11 mouse cellular contexts compared by ENCODE assay signal in the genomic region with DNA sequence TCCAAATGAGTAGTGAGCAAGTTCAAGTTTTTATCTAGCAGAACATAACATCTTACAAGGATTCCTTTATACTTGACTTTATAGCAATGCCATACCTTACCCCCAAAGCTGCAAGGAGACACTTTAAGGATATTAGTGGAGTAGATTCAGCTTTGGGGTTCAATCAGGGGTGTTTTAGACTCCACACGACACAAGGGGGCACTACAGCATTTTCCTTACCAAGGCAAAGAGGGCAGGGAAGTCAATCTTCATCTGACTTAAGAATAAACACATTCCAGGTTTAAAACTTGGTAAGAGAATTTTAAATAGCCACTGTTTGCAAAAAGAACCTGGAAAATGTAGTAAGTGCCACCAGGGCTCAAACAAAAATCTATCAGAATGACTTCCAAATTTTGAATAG. TPM values are rescaled to one million over a fixed set of nuclear protein-coding genes. Genes with fewer than 3 reads are reported as not detected.
DNase-seq lines count a peak whose midpoint lies in the region; ATAC-seq lines count a peak whose summit lies in the region.
"Had no signal": no experiment of that assay in that cellular context is flagged by ENCODE, and none has a peak within 500 bp of the region (broad histone marks: within the 10 kb centered on the region; RNA-seq: fewer than 3 reads in every experiment).

No protein-coding gene starts in this region.

- peak; percentile 3 to 7 for DNase-seq in heart, postnatal 36 days
- peak; percentile 5 for DNase-seq in ovary, postnatal 36 days (ENCODE audit: low spot score)
- no peak for DNase-seq in ovary, adult 18-20 months (ENCODE audit: low spot score)
- DNase-seq in embryo, embryonic 10 days (ENCODE audit: low spot score) = peak; percentile 49
- DNase-seq in skeletal muscle tissue, adult 2 months (ENCODE audit: low read depth, low spot score) = peak; percentile 0
- DNase-seq: thymus, postnatal 25 days had no signal

- H3K27me3 ChIP-seq in heart, embryonic 12.5 days (replicated peaks) = no peaks in the 10 kb centered on the region
- H3K27me3 ChIP-seq in intestine, embryonic 15.5 days (replicated peaks) = no peaks in the 10 kb centered on the region
- H3K27me3 ChIP-seq: limb, embryonic 12.5 days had no signal

- ATAC-seq in heart, embryonic 12.5 days (ENCODE audit: insufficient number of reproducible peaks, low FRiP score) = no peak
- ATAC-seq in intestine, embryonic 15.5 days = no peak
- ATAC-seq in granulocyte monocyte progenitor cell, adult 5-6 weeks (replicated peaks; ENCODE audit: poor library complexity, severe bottlenecking) = no peak

- H3K4me1 ChIP-seq in heart, embryonic 12.5 days (replicated peaks) = no peaks in the 10 kb centered on the region
- H3K4me1 ChIP-seq in intestine, embryonic 15.5 days (replicated peaks) = no peaks in the 10 kb centered on the region
- H3K4me1 ChIP-seq: limb, embryonic 12.5 days had no signal

- H3K4me2 ChIP-seq in heart, embryonic 12.5 days = no peak overlapping the region
- H3K4me2 ChIP-seq in intestine, embryonic 15.5 days (replicated peaks) = no peak overlapping the region
- H3K4me2 ChIP-seq: limb, embryonic 12.5 days had no signal

- WGBS in heart, embryonic 12.5 days = 7% methylated on average over 1 of the region's 1 CpGs
- WGBS in intestine, embryonic 15.5 days = 6% methylated on average over 1 of the region's 1 CpGs

- no peak overlapping the region for H3K27ac ChIP-seq in heart, embryonic 12.5 days (ENCODE audit: poor library complexity, severe bottlenecking)
- no peak overlapping the region for H3K27ac ChIP-seq in intestine, embryonic 15.5 days
- H3K27ac ChIP-seq: limb, embryonic 12.5 days had no signal

- H3K36me3 ChIP-seq in heart, embryonic 12.5 days = no peaks in the 10 kb centered on the region
- no peaks in the 10 kb centered on the region for H3K36me3 ChIP-seq in intestine, embryonic 15.5 days
- H3K36me3 ChIP-seq: limb, embryonic 12.5 days had no signal

- H3K9me3 ChIP-seq in heart, embryonic 12.5 days (replicated peaks) = no peaks in the 10 kb centered on the region
- no peaks in the 10 kb centered on the region for H3K9me3 ChIP-seq in intestine, embryonic 15.5 days
- H3K9me3 ChIP-seq: limb, embryonic 12.5 days had no signal

- no peak overlapping the region for H3K4me3 ChIP-seq in heart, embryonic 12.5 days
- no peak overlapping the region for H3K4me3 ChIP-seq in intestine, embryonic 15.5 days (replicated peaks)
- H3K4me3 ChIP-seq: limb, embryonic 12.5 days; myocyte had no signal

- H3K9ac ChIP-seq in heart, embryonic 12.5 days = no peak overlapping the region
- no peak overlapping the region for H3K9ac ChIP-seq in intestine, embryonic 15.5 days
- H3K9ac ChIP-seq: limb, embryonic 12.5 days had no signal

- intact Hi-C loops in heart, postnatal 36 days (cut with DNase I) = loop anchor here (2.0 to 10.0 kb wide), 3 partner anchors 145 to 607 kb away; no protein-coding TSS in a partner anchor

RNA-seq across cellular contexts. Expression of a gene that starts 33.6 kb away (rescaled TPM):
- under 1 TPM in 1 of 2 experiments, not detected in 1; 0.30 TPM for total RNA-seq in heart, postnatal 36 days (2021)
- not detected in 2 replicates for polyA plus RNA-seq in heart, embryonic 12.5 days (2016; fragmentation: Nextera tagmentation; extraction: Ambion mirVana)
- polyA plus RNA-seq in intestine, embryonic 15.5 days (2015; fragmentation: Nextera tagmentation; extraction: Ambion mirVana) = not detected in 2 replicates
- total RNA-seq in granulocyte monocyte progenitor cell, adult 5-6 weeks (2014; fragmentation: Nextera tagmentation) = not detected in 2 replicates
- total RNA-seq in granulocyte monocyte progenitor cell, adult 5-6 weeks (2017) = not detected in 2 replicates
- polyA plus RNA-seq: myocyte had no signal
